Mouse (Mus musculus) testis, adult 2 months (tissue): Measurements from ENCODE around the gene Anxa7. TPM values are rescaled to one million over a fixed set of nuclear protein-coding genes. Genes with fewer than 3 reads are reported as not detected.

Experiments used
- H3K27ac ChIP-seq: fragments of 200-500 bp; 2 replicates; pipeline ENCODE4 v1.5.1; 2012; ENCODE audit warnings: low read depth, low read length; ENCODE audit not compliant: control insufficient read depth, insufficient read depth
- H3K27me3 ChIP-seq: fragments of 200-500 bp; 2 replicates; pipeline ENCODE4 v1.6.1; 2012; ENCODE audit warnings: mild to moderate bottlenecking, low read length, moderate library complexity; ENCODE audit not compliant: control insufficient read depth, insufficient read depth
- H3K36me3 ChIP-seq: fragments of 200-500 bp; 2 replicates; pipeline ENCODE4 v1.6.1; 2012; ENCODE audit warnings: mild to moderate bottlenecking, low read length; ENCODE audit not compliant: control insufficient read depth, insufficient read depth
- H3K4me1 ChIP-seq: fragments of 200-500 bp; 2 replicates; pipeline ENCODE4 v1.6.1; 2012; ENCODE audit warnings: low read length; ENCODE audit not compliant: control insufficient read depth, insufficient read depth
- H3K4me3 ChIP-seq: fragments of 200-500 bp; 2 replicates; pipeline ENCODE4 v1.5.1; 2012; ENCODE audit warnings: low read depth, mild to moderate bottlenecking, low read length, moderate library complexity, mixed read lengths; ENCODE audit not compliant: control insufficient read depth
- CTCF ChIP-seq: fragments of 200-500 bp; IDR thresholded peaks from 2 replicates; pipeline ENCODE4 v1.5.1; 2012; ENCODE audit warnings: low read depth, mild to moderate bottlenecking, inconsistent platforms, low read length, moderate library complexity; ENCODE audit not compliant: control insufficient read depth, insufficient read depth, insufficient replicate concordance
- POLR2A ChIP-seq: fragments of 200-500 bp; IDR thresholded peaks from 2 replicates; pipeline ENCODE4 v1.6.1; 2012; ENCODE audit warnings: low read depth, mild to moderate bottlenecking, inconsistent platforms, low read length, moderate library complexity; ENCODE audit not compliant: control insufficient read depth
- polyA plus RNA-seq: library from polyadenylated mRNA; depleted of rRNA; stranded (reverse); fragments of >200 nt; gene quantifications from 2 replicates; pipeline ENCODE4 v1.2.3, GENCODE M21; 2012; rRNA removed

The Anxa7 gene
- polyA plus RNA-seq: 12.2 and 13.6 TPM in 2 replicates

- Histone ChIP-seq H3K4me1 (peaks cover 5% of the 10 kb centered on the region), H3K4me3 (peak within 1 kb of the TSS; percentile 95), H3K36me3 (peaks cover 1% of the 10 kb centered on the region; the same call in 1 of the 2 replicates), H3K27ac (peak within 1 kb of the TSS; percentile 47), H3K27me3 (no peaks in the 10 kb centered on the region)
- peak; percentile 54; the same call in 1 of the 2 replicates for TF ChIP-seq POLR2A
- TF ChIP-seq CTCF: no peak
These were observed at the start of gene Anxa7 for GRCm38 (mm10) chr14:20479291-20480194. TSS of gene Anxa7 (minus strand) at chr14:20480133.

DNA sequence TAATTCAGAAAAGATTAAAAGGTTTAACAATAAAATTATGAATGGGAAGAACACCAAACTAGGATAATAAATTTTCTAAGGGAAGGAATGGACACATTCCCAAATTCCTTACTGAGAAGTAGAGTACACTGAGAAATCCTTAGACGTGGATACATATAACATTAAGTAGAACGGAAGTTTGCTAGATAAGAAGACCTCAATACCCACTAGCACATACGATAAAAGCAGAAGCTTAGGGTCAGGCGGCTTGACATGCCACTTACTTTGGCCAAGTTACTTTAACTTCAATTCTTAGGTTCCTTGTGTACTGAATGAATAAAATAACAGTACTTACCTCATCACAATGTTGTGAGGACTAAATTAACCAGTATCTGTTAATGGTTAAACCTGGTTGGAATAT is 49.7 kb upstream of the Anxa7 start:
- TF ChIP-seq POLR2A: no peak
- TF ChIP-seq CTCF: no peak
- H3K4me1 ChIP-seq: no peaks in the 10 kb centered on the region
- no peak overlapping the region for H3K4me3 ChIP-seq
- H3K27me3 ChIP-seq: no peaks in the 10 kb centered on the region
- 0 out of 2 replicates have a peak, but pooled peaks cover 1% of the 10 kb centered on the region for H3K36me3 ChIP-seq
- H3K27ac ChIP-seq: no peak overlapping the region

- Histone ChIP-seq H3K27ac (no peak overlapping the region), H3K4me3 (no peak overlapping the region), H3K4me1 (no peaks in the 10 kb centered on the region), H3K27me3 (no peaks in the 10 kb centered on the region), H3K36me3 (no peaks in the 10 kb centered on the region)
- no peak for TF ChIP-seq CTCF
- TF ChIP-seq POLR2A: no peak
These were observed 40.2 kb upstream of the Anxa7 start for GRCm38 (mm10) chr14:20520179-20520578.

DNA sequence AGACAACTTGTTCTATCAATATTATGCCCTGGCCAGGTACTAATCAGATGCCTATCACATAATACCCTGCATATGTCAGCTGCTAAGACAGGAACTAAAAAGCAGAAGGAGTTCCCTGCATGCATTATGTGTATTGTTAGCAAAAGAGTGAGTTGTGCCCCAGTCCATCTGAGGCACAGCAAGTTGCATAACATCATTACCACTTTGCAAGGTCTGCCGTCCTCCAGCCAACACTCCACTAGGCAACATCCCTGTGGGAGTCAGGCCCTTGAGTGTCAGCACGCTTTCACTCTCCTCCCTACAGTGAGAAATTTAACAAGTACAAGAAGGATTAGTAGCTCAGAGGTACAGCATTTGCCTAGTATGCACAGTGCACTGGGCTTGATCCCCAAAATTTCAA is 28.5 kb upstream of the Anxa7 start:
- H3K36me3 ChIP-seq: no peaks in the 10 kb centered on the region; the same call in 1 of the 2 replicates

DNA sequence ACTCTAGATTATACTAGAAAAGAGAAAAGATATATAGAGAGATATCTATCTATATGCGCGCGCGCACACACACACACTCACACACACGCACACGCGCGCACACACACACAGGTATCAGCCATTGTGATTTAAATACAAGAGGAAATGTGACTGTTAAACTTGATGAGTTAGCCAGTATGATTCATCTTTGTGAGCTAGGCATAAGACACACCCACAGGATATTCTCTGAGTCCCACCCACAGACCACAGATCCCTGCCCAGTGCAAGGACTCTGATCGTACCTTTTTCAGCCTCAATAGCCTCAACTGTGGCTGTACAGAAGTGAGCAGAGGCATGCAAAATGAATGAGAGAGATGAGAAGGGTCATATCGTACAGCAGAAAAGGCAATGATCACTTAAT is 23.0 kb upstream of the Anxa7 start:
- no peak for TF ChIP-seq CTCF
- TF ChIP-seq POLR2A: no peak
- Histone ChIP-seq H3K27ac (no peak overlapping the region), H3K36me3 (peaks cover 4% of the 10 kb centered on the region), H3K4me1 (no peaks in the 10 kb centered on the region), H3K27me3 (no peaks in the 10 kb centered on the region), H3K4me3 (no peak overlapping the region)

More for the DNA sequence above, 28.5 kb upstream of the Anxa7 start:
- Histone ChIP-seq H3K4me1 (no peaks in the 10 kb centered on the region), H3K27ac (no peak overlapping the region), H3K27me3 (no peaks in the 10 kb centered on the region), H3K4me3 (no peak overlapping the region)
- TF ChIP-seq CTCF: no peak
- no peak for TF ChIP-seq POLR2A

DNA sequence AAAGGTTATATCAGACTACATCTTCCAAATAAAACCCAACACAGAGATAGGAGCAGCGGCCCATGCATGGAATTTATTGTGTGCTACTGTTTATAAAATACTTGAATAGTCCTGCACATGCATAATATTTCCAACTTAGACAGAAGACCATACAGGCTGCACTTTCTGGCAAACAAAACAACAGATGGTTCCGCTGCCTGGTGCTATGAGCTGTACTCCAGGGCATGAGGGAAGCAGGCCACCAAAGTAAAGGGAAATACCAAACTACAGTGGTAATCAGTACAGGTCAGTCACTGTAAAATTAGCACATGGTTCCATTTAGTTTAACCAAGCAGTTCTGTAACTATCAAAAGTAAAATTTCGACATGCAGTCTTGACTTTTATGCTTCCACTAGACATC is 20.0 kb upstream of the Anxa7 start:
- Histone ChIP-seq H3K27me3 (no peaks in the 10 kb centered on the region), H3K36me3 (peaks cover 4% of the 10 kb centered on the region), H3K4me3 (no peak overlapping the region), H3K4me1 (no peaks in the 10 kb centered on the region), H3K27ac (no peak overlapping the region)
- TF ChIP-seq POLR2A (no peak), CTCF (no peak)

DNA sequence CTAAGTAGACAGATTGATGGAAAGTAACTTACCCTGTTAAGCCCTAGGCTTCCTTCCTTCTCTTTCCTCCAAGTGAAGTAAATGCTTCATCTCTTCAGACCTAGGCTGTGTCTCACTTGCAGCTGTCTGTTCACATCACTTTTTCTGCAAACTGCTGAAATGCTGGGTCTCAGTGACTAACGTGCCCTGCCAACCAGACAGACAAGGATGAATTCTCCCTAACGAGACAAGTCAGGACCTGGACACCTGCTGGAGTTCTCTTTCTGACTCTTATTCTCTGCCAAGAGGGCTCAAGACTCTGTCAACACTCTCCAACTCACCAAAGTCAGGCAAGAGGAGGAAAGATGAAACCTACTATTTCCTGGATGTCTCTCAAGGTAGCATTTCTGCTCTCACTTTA is 16.7 kb upstream of the Anxa7 start, which contains the start of gene Mss51:
Gene Mss51 (minus strand): TSS at position 299 of the 400 bp plus-strand sequence.
- H3K27ac ChIP-seq: no peak within 1 kb of the TSS
- H3K36me3 ChIP-seq: peaks cover 4% of the 10 kb centered on the region
- TF ChIP-seq CTCF (no peak), POLR2A (no peak)
- no peak within 1 kb of the TSS for H3K4me3 ChIP-seq
- no peaks in the 10 kb centered on the region for H3K4me1 ChIP-seq
- H3K27me3 ChIP-seq: no peaks in the 10 kb centered on the region

- Histone ChIP-seq H3K36me3 (peaks cover 1% of the 10 kb centered on the region; the same call in 1 of the 2 replicates), H3K27ac (no peak overlapping the region), H3K27me3 (no peaks in the 10 kb centered on the region), H3K4me1 (no peaks in the 10 kb centered on the region), H3K4me3 (no peak overlapping the region)
- no peak for TF ChIP-seq CTCF
- no peak for TF ChIP-seq POLR2A
These were observed 6.1 kb upstream of the Anxa7 start for GRCm38 (mm10) chr14:20486031-20486430.
